Mouse (Mus musculus) intestine, postnatal 0 days (tissue): ENCODE results near the gene Wdfy1. TPM values are rescaled to one million over a fixed set of nuclear protein-coding genes. Genes with fewer than 3 reads are reported as not detected.

ENCODE experiments used
- ATAC-seq: fragments of 200-750 bp; cut with Nextera tagmentation; 2 replicates; pipeline ENCODE4 v1.8.0; 2017; ENCODE audit warnings: mild to moderate bottlenecking, moderate TSS enrichment, moderate library complexity
- H3K27ac ChIP-seq: fragments of 300-500 bp; sonication (generic); 2 replicates; pipeline ENCODE4 v1.5.1; 2014; ENCODE audit warnings: mild to moderate bottlenecking, low read depth, low read length, moderate library complexity
- H3K27me3 ChIP-seq: fragments of 300-500 bp; sonication (generic); replicated peaks from 2 replicates; pipeline ENCODE4 v1.6.1; 2014; ENCODE audit warnings: low read length, mixed read lengths; ENCODE audit not compliant: control insufficient read depth, insufficient read depth
- H3K36me3 ChIP-seq: fragments of 300-500 bp; sonication (generic); 2 replicates; pipeline ENCODE4 v1.6.1; 2014; ENCODE audit warnings: mild to moderate bottlenecking, moderate library complexity; ENCODE audit not compliant: control insufficient read depth, insufficient read depth
- H3K4me1 ChIP-seq: fragments of 300-500 bp; sonication (generic); replicated peaks from 2 replicates; pipeline ENCODE4 v1.6.1; 2014; ENCODE audit warnings: antibody characterized with exemption, low read length, mixed read lengths; ENCODE audit not compliant: control insufficient read depth, insufficient read depth
- H3K4me2 ChIP-seq: fragments of 300-500 bp; sonication (generic); replicated peaks from 2 replicates; pipeline ENCODE4 v1.6.1; 2014; ENCODE audit warnings: low read depth, mild to moderate bottlenecking, moderate library complexity
- H3K4me3 ChIP-seq: fragments of 300-500 bp; sonication (generic); 2 replicates; pipeline ENCODE4 v1.5.1; 2014; ENCODE audit warnings: low read depth, low read length
- H3K9ac ChIP-seq: fragments of 300-500 bp; sonication (generic); 2 replicates; pipeline ENCODE4 v1.6.1; 2014; ENCODE audit warnings: mild to moderate bottlenecking, low read depth, low read length
- H3K9me3 ChIP-seq: fragments of 300-500 bp; sonication (generic); 2 replicates; pipeline ENCODE4 v1.6.1; 2016; ENCODE audit warnings: mixed run types; ENCODE audit not compliant: control insufficient read depth
- CTCF ChIP-seq: sonication (generic); IDR thresholded peaks from 2 replicates; pipeline ENCODE4 v1.5.1; 2016; ENCODE audit warnings: low read depth, mild to moderate bottlenecking, control low read depth, antibody characterized with exemption, moderate library complexity
- WGBS: fragments of 180-500 bp; shearing (Covaris S2); extraction: QIAGEN DNeasy Blood & Tissue Kit; methylation state at CpG from one replicate; pipeline ENCODE4 v1.1.7; 2014; 5-methylcytosine and 5-hydroxymethylcytosine counted together
- polyA plus RNA-seq: library from polyadenylated mRNA; unstranded; fragments of >200 nt; fragmentation: Nextera tagmentation; extraction: Ambion mirVana; gene quantifications from 2 replicates; pipeline ENCODE4 v1.2.1, GENCODE M21; 2015

Wdfy1 gene
- polyA plus RNA-seq, 1 experiment from 2014 or later = 37.2 TPM

DNA sequence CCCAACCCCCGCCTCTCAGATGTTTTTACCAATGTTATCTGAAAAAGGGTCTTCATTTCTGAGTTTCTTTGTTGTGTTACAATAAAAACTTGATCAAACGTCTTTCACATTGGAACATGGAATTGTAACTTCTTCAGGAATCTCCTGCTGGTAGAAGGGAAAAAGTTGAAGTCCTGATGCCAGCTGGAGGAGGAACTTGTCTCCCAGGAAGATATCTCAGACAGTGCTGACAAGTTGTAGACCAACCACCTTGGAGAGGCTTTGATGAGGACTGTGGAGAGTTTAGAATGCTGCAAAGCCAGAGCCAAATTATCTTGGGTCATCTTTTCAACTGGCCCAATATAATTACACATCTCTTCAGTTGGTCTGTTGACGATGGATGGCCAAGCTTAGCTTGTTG lies 83.5 kb downstream of the Wdfy1 start:
- 87% methylated on average over 3 of the region's 3 CpGs for WGBS
- Histone ChIP-seq H3K27me3 (no peaks in the 10 kb centered on the region), H3K36me3 (no peaks in the 10 kb centered on the region), H3K27ac (no peak overlapping the region), H3K9ac (no peak overlapping the region), H3K4me3 (no peak overlapping the region), H3K9me3 (no peaks in the 10 kb centered on the region), H3K4me1 (no peaks in the 10 kb centered on the region), H3K4me2 (no peak overlapping the region)
- TF ChIP-seq CTCF = no peak
- no peak for ATAC-seq

DNA sequence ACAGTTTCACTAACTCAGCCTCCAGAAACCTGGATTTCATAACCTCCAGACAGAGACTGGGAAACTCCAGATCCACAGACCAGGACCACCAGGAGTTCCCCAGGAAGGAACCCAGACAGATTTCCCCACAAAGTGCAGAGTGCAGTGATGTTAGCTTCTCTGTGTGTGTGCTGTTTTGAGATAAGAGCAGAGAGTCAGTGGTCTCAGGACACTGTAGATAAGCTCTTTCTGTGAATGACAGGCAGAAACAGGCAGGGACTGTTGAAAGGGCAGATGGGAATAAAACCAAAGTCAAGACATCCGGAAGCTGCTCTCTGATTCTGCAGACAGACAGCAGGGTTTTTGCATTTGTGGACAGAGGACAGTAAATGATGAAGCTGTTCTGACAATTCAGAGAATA lies 88.7 kb downstream of the Wdfy1 start:
- 80% methylated on average over 1 of the region's 1 CpGs for WGBS
- no peak for TF ChIP-seq CTCF
- H3K4me2 ChIP-seq = no peak overlapping the region

DNA sequence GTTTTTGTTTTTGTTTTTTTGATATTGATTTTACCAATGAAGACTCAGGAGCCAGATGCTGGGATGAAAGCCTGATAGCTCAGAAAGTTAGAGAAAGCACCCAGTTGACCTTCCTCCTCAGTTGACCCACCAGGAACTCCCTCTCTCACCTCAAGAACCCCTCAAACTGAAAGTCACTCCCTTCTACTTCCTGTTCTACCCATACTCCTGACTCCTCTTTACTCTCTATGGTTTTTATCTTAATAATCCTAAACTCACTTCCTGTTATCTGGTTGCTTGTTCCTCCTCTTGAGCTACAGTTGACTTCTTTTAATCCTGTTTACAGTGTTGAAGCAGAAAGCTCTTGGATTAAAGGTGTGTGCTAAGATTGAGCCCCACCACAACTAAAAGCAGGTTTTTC lies 91.9 kb downstream of the Wdfy1 start:
- H3K36me3 ChIP-seq = no peaks in the 10 kb centered on the region
- no peak overlapping the region for H3K27ac ChIP-seq
- no peak overlapping the region for H3K4me3 ChIP-seq
- H3K4me1 ChIP-seq = no peaks in the 10 kb centered on the region
- no peak overlapping the region for H3K4me2 ChIP-seq
- no peak for ATAC-seq
- TF ChIP-seq CTCF = no peak
- H3K9ac ChIP-seq = no peak overlapping the region
- H3K9me3 ChIP-seq = no peaks in the 10 kb centered on the region
- H3K27me3 ChIP-seq = no peaks in the 10 kb centered on the region

More for the DNA sequence above, 88.7 kb downstream of the Wdfy1 start:
- H3K9me3 ChIP-seq = no peaks in the 10 kb centered on the region
- no peak overlapping the region for H3K27ac ChIP-seq
- no peak for ATAC-seq
- H3K27me3 ChIP-seq = no peaks in the 10 kb centered on the region
- no peak overlapping the region for H3K4me3 ChIP-seq
- H3K36me3 ChIP-seq = no peaks in the 10 kb centered on the region
- no peaks in the 10 kb centered on the region for H3K4me1 ChIP-seq
- no peak overlapping the region for H3K9ac ChIP-seq

DNA sequence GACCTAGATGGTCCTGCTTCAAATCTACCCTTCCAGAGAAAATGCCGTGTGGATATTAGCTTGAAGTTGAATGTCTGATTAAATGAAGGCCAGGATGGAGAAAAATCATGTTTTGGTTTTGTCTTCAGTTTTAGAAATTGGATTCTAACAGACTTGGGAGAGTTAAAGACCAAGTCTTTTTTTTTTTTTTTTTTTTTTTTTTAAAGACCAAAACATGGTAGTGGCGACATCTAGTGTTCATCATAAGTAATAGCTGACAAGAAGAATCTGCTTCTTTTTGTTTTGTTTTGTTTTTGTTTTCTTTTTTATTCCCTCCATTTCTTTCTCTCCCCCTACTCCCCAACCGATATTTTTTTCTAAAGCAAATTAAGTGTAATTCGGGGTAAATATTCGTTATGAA lies 93.0 kb downstream of the Wdfy1 start:
- Histone ChIP-seq H3K27me3 (no peaks in the 10 kb centered on the region), H3K4me3 (no peak overlapping the region), H3K36me3 (no peaks in the 10 kb centered on the region), H3K4me1 (no peaks in the 10 kb centered on the region), H3K9ac (no peak overlapping the region), H3K4me2 (no peak overlapping the region), H3K27ac (no peak overlapping the region), H3K9me3 (no peaks in the 10 kb centered on the region)
- ATAC-seq = no peak
- WGBS = 14% methylated on average over 5 of the region's 5 CpGs
- peak; percentile 63 for TF ChIP-seq CTCF

DNA sequence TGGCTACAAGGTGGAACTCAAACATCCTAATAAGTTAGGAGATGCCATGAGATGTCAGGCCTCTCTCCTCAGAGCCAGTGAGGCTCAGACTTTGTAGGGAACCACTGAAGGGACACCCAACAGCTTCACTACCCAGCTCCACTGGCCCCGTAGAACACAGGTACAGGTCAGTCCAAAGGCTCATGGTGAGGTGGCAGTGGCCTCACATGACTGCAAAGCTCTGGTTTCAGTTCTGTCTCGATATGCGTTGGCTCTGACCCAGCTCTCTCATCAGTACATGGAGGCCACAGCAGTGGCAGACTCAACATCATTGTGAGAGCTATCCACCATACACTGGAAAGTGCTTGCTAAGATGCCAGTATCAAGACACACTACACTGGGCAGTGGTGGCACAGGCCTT lies 95.2 kb downstream of the Wdfy1 start:
- Histone ChIP-seq H3K4me3 (no peak overlapping the region), H3K27ac (peak overlapping the region; percentile 74), H3K36me3 (no peaks in the 10 kb centered on the region), H3K27me3 (no peaks in the 10 kb centered on the region), H3K4me1 (no peaks in the 10 kb centered on the region), H3K4me2 (no peak overlapping the region), H3K9me3 (no peaks in the 10 kb centered on the region), H3K9ac (no peak overlapping the region)
- 64% methylated on average over 3 of the region's 3 CpGs for WGBS
- ATAC-seq = peak; percentile 82
- no peak for TF ChIP-seq CTCF

DNA sequence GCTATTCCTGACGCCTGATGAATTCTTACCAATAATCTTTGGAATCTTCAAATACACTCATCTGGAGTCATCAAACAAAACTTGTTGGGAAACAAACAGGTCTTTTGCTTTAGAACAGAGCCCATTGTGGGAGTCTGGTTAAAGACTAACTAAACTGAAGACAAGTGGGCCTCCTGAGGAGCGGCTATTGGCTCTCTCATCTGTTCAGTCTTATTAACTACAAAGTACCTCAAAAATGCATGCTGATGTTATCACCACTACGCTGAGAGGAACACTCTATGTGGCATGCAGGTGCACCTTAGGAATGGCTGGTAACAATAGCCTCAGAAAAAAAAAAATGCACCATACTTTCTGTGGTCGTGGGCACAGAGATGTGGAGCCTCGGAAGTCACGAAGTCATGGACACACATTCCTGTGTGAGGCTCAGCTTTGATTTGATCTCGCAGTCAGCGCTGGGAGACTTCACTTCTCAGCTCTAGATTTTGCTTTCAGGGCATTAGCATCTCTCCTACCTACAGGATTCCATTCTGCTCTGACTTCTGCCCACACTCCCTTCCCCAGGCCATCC lies 97.7 kb downstream of the Wdfy1 start:
- H3K9ac ChIP-seq = no peak overlapping the region
- no peaks in the 10 kb centered on the region for H3K27me3 ChIP-seq
- no peaks in the 10 kb centered on the region for H3K9me3 ChIP-seq
- no peak overlapping the region for H3K4me3 ChIP-seq
- no peak for ATAC-seq
- H3K4me1 ChIP-seq = no peaks in the 10 kb centered on the region
- whole genome bisulfite sequencing = 41% methylated on average over 8 of the region's 8 CpGs
- no peak for TF ChIP-seq CTCF
- 0 out of 2 replicates have a peak overlapping the region, but pooled peaks have one; percentile 21 for H3K27ac ChIP-seq
- H3K4me2 ChIP-seq = no peak overlapping the region
- no peaks in the 10 kb centered on the region for H3K36me3 ChIP-seq

DNA sequence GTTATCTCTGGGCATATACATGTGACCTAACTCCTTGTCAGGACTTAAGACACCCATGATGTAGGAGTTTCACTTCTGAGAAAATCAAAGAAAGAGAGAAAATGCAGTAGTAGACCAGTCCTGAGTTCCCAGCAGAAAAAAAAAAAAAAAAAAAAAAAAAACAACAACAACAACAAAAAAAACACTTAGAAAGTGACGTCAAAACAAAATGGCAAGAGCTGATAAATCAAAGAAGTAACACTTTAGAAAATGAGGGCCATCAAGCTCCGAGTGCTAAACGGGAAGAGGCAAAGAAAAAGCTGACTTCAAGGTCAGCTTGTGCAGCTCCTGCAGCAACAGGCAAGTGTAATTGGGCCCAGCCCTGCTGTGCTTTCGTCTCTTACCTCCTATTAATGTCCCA lies 100.2 kb downstream of the Wdfy1 start:
- H3K4me1 ChIP-seq = no peaks in the 10 kb centered on the region
- no peak overlapping the region for H3K4me2 ChIP-seq
- TF ChIP-seq CTCF = no peak
- H3K36me3 ChIP-seq = no peaks in the 10 kb centered on the region
- no peak overlapping the region for H3K27ac ChIP-seq
- H3K4me3 ChIP-seq = no peak overlapping the region
- 34% methylated on average over 4 of the region's 4 CpGs for WGBS
- no peaks in the 10 kb centered on the region for H3K9me3 ChIP-seq
- ATAC-seq = no peak
- no peak overlapping the region for H3K9ac ChIP-seq
- no peaks in the 10 kb centered on the region; the same call in 1 of the 2 replicates for H3K27me3 ChIP-seq
